Mouse (Mus musculus) liver, embryonic 12.5 days (tissue): Measurements from ENCODE around the gene Rdm1. TPM values are rescaled to one million over a fixed set of nuclear protein-coding genes. Genes with fewer than 3 reads are reported as not detected.
"Not testable (repeated sequence)": the region's sequence is repeated elsewhere in the genome, so short reads cannot be mapped to it uniquely, and the experiment has no call there.

Experiments
- ATAC-seq: fragments of 200-750 bp; cut with Nextera tagmentation; 2 replicates; pipeline ENCODE4 v1.8.0; 2017; ENCODE audit warnings: moderate number of reproducible peaks, mild to moderate bottlenecking, moderate library complexity
- H3K27ac ChIP-seq: fragments of 300-500 bp; sonication (generic); 2 replicates; pipeline ENCODE4 v1.5.1; 2016; ENCODE audit warnings: mild to moderate bottlenecking
- H3K27me3 ChIP-seq: fragments of 300-500 bp; sonication (generic); replicated peaks from 2 replicates; pipeline ENCODE4 v1.6.1; 2016; ENCODE audit warnings: mild to moderate bottlenecking, moderate library complexity
- H3K36me3 ChIP-seq: fragments of 300-500 bp; sonication (generic); 2 replicates; pipeline ENCODE4 v1.6.1; 2016; ENCODE audit warnings: mild to moderate bottlenecking, moderate library complexity
- H3K4me1 ChIP-seq: fragments of 300-500 bp; sonication (generic); 2 replicates; pipeline ENCODE4 v1.6.1; 2016
- H3K4me2 ChIP-seq: fragments of 300-500 bp; sonication (generic); 2 replicates; pipeline ENCODE4 v1.6.1; 2016; ENCODE audit warnings: mild to moderate bottlenecking, moderate library complexity
- H3K4me3 ChIP-seq: fragments of 300-500 bp; sonication (generic); 2 replicates; pipeline ENCODE4 v1.5.1; 2016; ENCODE audit warnings: mild to moderate bottlenecking, moderate library complexity
- H3K9ac ChIP-seq: fragments of 300-500 bp; sonication (generic); 2 replicates; pipeline ENCODE4 v1.6.1; 2016; ENCODE audit warnings: mild to moderate bottlenecking, moderate library complexity
- H3K9me3 ChIP-seq: fragments of 300-500 bp; sonication (generic); replicated peaks from 2 replicates; pipeline ENCODE4 v1.6.1; 2016; ENCODE audit warnings: mild to moderate bottlenecking, moderate library complexity
- WGBS: fragments of 180-500 bp; shearing (Covaris S2); methylation state at CpG from one replicate; pipeline ENCODE4 v1.1.7; 2016; ENCODE audit not compliant: insufficient replicate concordance; 5-methylcytosine and 5-hydroxymethylcytosine counted together
- polyA plus RNA-seq: library from polyadenylated mRNA; unstranded; fragments of >200 nt; fragmentation: Nextera tagmentation; extraction: Ambion mirVana; gene quantifications from 2 replicates; pipeline ENCODE4 v1.2.1, GENCODE M21; 2016

Gene Rdm1
- polyA plus RNA-seq, 1 experiment from 2014 or later, result 11.8 TPM

- no peak overlapping the region for H3K4me3 ChIP-seq
- WGBS, result 14% methylated on average over 8 of the region's 8 CpGs
Observed at GRCm38 (mm10) chr11:101617849-101618248, 9.1 kb upstream of the Rdm1 start.

GRCm38 (mm10) chr11:101618596-101618995 lies 8.4 kb upstream of the Rdm1 start:
- H3K4me2 ChIP-seq, result no peak overlapping the region
- no peak overlapping the region for H3K9ac ChIP-seq
- no peak overlapping the region for H3K27ac ChIP-seq
- no peak overlapping the region for H3K4me3 ChIP-seq
- peaks cover under 1% of the 10 kb centered on the region; the same call in 1 of the 2 replicates for H3K9me3 ChIP-seq
- 69% methylated on average over 3 of the region's 3 CpGs for WGBS
- peaks cover 46% of the 10 kb centered on the region for H3K4me1 ChIP-seq
- no peaks in the 10 kb centered on the region for H3K36me3 ChIP-seq
- peaks cover 12% of the 10 kb centered on the region; the same call in 1 of the 2 replicates for H3K27me3 ChIP-seq
- no peak for ATAC-seq

More at GRCm38 (mm10) chr11:101617849-101618248, 9.1 kb upstream of the Rdm1 start:
- Histone ChIP-seq H3K27ac (peak overlapping the region; percentile 11; the same call in 1 of the 2 replicates), H3K4me1 (peaks cover 46% of the 10 kb centered on the region), H3K36me3 (no peaks in the 10 kb centered on the region), H3K9me3 (no peaks in the 10 kb centered on the region), H3K27me3 (peaks cover 12% of the 10 kb centered on the region; the same call in 1 of the 2 replicates), H3K9ac (peak overlapping the region; percentile 15; the same call in 1 of the 2 replicates), H3K4me2 (peak overlapping the region; percentile 29; the same call in 1 of the 2 replicates)
- no peak for ATAC-seq

GRCm38 (mm10) chr11:101620022-101620655 lies 6.9 kb upstream of the Rdm1 start:
- not testable (repeated sequence) for ATAC-seq, H3K36me3 ChIP-seq, H3K9me3 ChIP-seq, H3K4me3 ChIP-seq, H3K9ac ChIP-seq, H3K27ac ChIP-seq, H3K4me2 ChIP-seq
- 70% methylated on average over 11 of the region's 11 CpGs for WGBS
- H3K4me1 ChIP-seq, result peaks cover 35% of the 10 kb centered on the region
- H3K27me3 ChIP-seq, result peaks cover 12% of the 10 kb centered on the region; the same call in 1 of the 2 replicates

- H3K36me3 ChIP-seq, result no peaks in the 10 kb centered on the region
- H3K9ac ChIP-seq, result peak overlapping the region; percentile 69
- peak overlapping the region; percentile 79 for H3K4me2 ChIP-seq
- H3K4me3 ChIP-seq, result peak overlapping the region; percentile 55
- peaks cover 33% of the 10 kb centered on the region for H3K4me1 ChIP-seq
- H3K27me3 ChIP-seq, result no peaks in the 10 kb centered on the region
- peak; percentile 25 for ATAC-seq
- WGBS, result 4% methylated on average over 8 of the region's 8 CpGs
- H3K27ac ChIP-seq, result peak overlapping the region; percentile 99
- peaks cover 3% of the 10 kb centered on the region; the same call in 1 of the 2 replicates for H3K9me3 ChIP-seq
Observed at GRCm38 (mm10) chr11:101626649-101626994, 373 bp upstream of the Rdm1 start.

GRCm38 (mm10) chr11:101627857-101628559 lies 1.0 kb downstream of the Rdm1 start:
- under 1% methylated on average over 33 of the region's 33 CpGs for WGBS
- peaks cover 3% of the 10 kb centered on the region; the same call in 1 of the 2 replicates for H3K9me3 ChIP-seq
- H3K27ac ChIP-seq, result peak overlapping the region; percentile 99
- H3K4me1 ChIP-seq, result peaks cover 33% of the 10 kb centered on the region
- no peaks in the 10 kb centered on the region for H3K27me3 ChIP-seq
- H3K4me2 ChIP-seq, result peak overlapping the region; percentile 79
- H3K9ac ChIP-seq, result peak overlapping the region; percentile 76
- H3K4me3 ChIP-seq, result peak overlapping the region; percentile 56
- H3K36me3 ChIP-seq, result no peaks in the 10 kb centered on the region
- no peak; the same call in 1 of the 2 replicates for ATAC-seq

- H3K4me2 ChIP-seq, result peak overlapping the region; percentile 79
- H3K9me3 ChIP-seq, ATAC-seq, H3K36me3 ChIP-seq, H3K27me3 ChIP-seq: not testable (repeated sequence)
- H3K27ac ChIP-seq, result peak overlapping the region; percentile 99; the same call in 1 of the 2 replicates
- WGBS, result 61% methylated on average over 4 of the region's 5 CpGs
- H3K9ac ChIP-seq, result peak overlapping the region; percentile 76
- peaks cover 33% of the 10 kb centered on the region for H3K4me1 ChIP-seq
- H3K4me3 ChIP-seq, result peak overlapping the region; percentile 56
Observed at GRCm38 (mm10) chr11:101628733-101629417, 1.9 kb downstream of the Rdm1 start.

GRCm38 (mm10) chr11:101635660-101636059 lies 8.7 kb downstream of the Rdm1 start:
- no peak overlapping the region for H3K4me3 ChIP-seq
- no peak for ATAC-seq
- no peak overlapping the region for H3K4me2 ChIP-seq
- H3K9ac ChIP-seq, result no peak overlapping the region
- no peak overlapping the region for H3K27ac ChIP-seq
- H3K4me1 ChIP-seq, result peaks cover 2% of the 10 kb centered on the region; the same call in 1 of the 2 replicates
- H3K9me3 ChIP-seq, result no peaks in the 10 kb centered on the region
- H3K36me3 ChIP-seq, result no peaks in the 10 kb centered on the region
- no peaks in the 10 kb centered on the region for H3K27me3 ChIP-seq
- 64% methylated on average over 10 of the region's 10 CpGs for WGBS

GRCm38 (mm10) chr11:101639761-101640160 lies 12.8 kb downstream of the Rdm1 start:
- WGBS, result 73% methylated on average over 4 of the region's 4 CpGs
- Histone ChIP-seq H3K9me3 (no peaks in the 10 kb centered on the region), H3K27ac (no peak overlapping the region), H3K4me2 (no peak overlapping the region), H3K27me3 (no peaks in the 10 kb centered on the region), H3K4me1 (peaks cover 20% of the 10 kb centered on the region), H3K36me3 (no peaks in the 10 kb centered on the region), H3K9ac (no peak overlapping the region), H3K4me3 (no peak overlapping the region)
- no peak for ATAC-seq

GRCm38 (mm10) chr11:101640857-101641709 lies 14.1 kb downstream of the Rdm1 start:
- ATAC-seq, result peak; percentile 31; the same call in 1 of the 2 replicates
- H3K4me3 ChIP-seq, result peak overlapping the region; percentile 48
- peak overlapping the region; percentile 68 for H3K4me2 ChIP-seq
- H3K9ac ChIP-seq, result peak overlapping the region; percentile 57
- H3K27ac ChIP-seq, result peak overlapping the region; percentile 76; the same call in 1 of the 2 replicates
- H3K27me3 ChIP-seq, H3K9me3 ChIP-seq, H3K36me3 ChIP-seq: not testable (repeated sequence)
- WGBS, result 6% methylated on average over 53 of the region's 53 CpGs
- H3K4me1 ChIP-seq, result peaks cover 20% of the 10 kb centered on the region

- H3K4me2 ChIP-seq, result peak overlapping the region; percentile 68
- peaks cover 23% of the 10 kb centered on the region for H3K4me1 ChIP-seq
- H3K4me3 ChIP-seq, H3K9me3 ChIP-seq, H3K36me3 ChIP-seq, H3K27me3 ChIP-seq: not testable (repeated sequence)
- peak overlapping the region; percentile 57; the same call in 1 of the 2 replicates for H3K9ac ChIP-seq
- WGBS, result 4% methylated on average over 13 of the region's 26 CpGs
- peak; percentile 84 for ATAC-seq
- H3K27ac ChIP-seq, result peak overlapping the region; percentile 76
Observed at GRCm38 (mm10) chr11:101641710-101642642, 15.0 kb downstream of the Rdm1 start.
